8 mouse cellular contexts compared by ENCODE assay signal in the genomic region with DNA sequence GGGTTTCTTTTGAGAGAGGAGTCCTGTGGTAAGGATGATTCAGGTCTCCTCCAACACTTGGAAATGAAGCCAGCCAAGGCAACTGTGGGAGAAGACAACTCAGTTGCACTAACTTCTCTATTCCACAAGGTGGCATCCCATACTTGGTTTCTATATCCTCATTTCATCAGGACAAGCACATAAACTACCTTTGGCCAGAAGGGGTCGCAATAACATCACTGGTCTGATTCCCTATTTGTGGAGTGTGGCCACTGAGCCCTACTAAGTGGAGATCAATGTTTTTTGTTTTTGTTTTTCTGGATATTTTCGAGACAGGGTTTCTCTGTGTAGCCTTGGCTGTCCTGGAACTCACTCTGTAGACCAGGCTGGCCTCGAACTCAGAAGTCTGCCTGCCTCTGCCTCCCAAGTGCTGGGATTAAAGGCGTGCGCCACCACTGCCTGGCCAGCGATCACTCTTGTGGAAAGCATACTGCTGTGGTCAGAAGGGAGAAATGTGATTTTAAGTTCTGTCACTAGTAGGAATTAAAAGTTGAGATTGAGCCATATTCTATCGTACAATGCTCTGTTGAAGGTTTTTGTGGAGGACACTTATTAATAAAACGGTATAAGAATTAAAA.
A peak's percentile ranks its signal among the peaks of the same experiment; 100 is the strongest.
DNase-seq lines count a peak whose midpoint lies in the region; ATAC-seq and TF ChIP-seq lines count a peak whose summit lies in the region.
"Not testable (repeated sequence)": the region's sequence is repeated elsewhere in the genome, so short reads cannot be mapped to it uniquely, and the experiment has no call there.

No protein-coding gene starts in this region.

- not testable (repeated sequence) for H3K9me3 ChIP-seq in CH12.LX (replicated peaks; ENCODE audit: low read length); forebrain, embryonic 10.5 days; heart, embryonic 15.5 days (replicated peaks)

- in situ Hi-C loops in CH12.LX (cut with MboI; ENCODE audit: low pct_ligation_motif_present, low pct_unique_long_range_greater_than_20kb, low sequenced_read_pairs): not testable (repeated sequence)

- WGBS in forebrain, embryonic 10.5 days: 70% methylated on average over 8 of the region's 8 CpGs
- 59% methylated on average over 8 of the region's 8 CpGs for WGBS in heart, embryonic 15.5 days
- WGBS in liver, adult 2 months: 67% methylated on average over 8 of the region's 8 CpGs

- TF ChIP-seq CTCF in CH12.LX (conservative IDR thresholded peaks at IDR 0.05 in 1 of 2, IDR thresholded peaks at IDR 0.05 in 1 of 2; ENCODE audit: low read depth in 2 of 2, low read length in 2 of 2): peak; percentile 69 to 97
- TF ChIP-seq CTCF in liver, adult 2 months (IDR thresholded peaks at IDR 0.05; ENCODE audit: low read depth, low read length): peak; percentile 49

- peak; percentile 45; the same call in 1 of the 2 replicates for ATAC-seq in heart, embryonic 15.5 days (replicated peaks; ENCODE audit: insufficient number of reproducible peaks, insufficient read depth, low FRiP score, low read depth)

- H3K27ac ChIP-seq in CH12.LX (ENCODE audit: insufficient read depth, low read depth); forebrain, embryonic 10.5 days; heart, embryonic 15.5 days; liver, adult 2 months (replicated peaks; ENCODE audit: insufficient read depth, low read depth, low read length): not testable (repeated sequence)

- TF ChIP-seq RAD21 in CH12.LX (IDR thresholded peaks at IDR 0.05; ENCODE audit: low read depth, low read length): peak; percentile 54

- peak; percentile 98 for DNase-seq in CH12.LX (ENCODE audit: extremely low read depth)
- peak; percentile 35 for DNase-seq in c-Kit-positive CD71-negative TER-119-negative erythroid progenitor cells, embryonic 14.5 days (ENCODE audit: low read depth)
- DNase-seq in forebrain, embryonic 10.5 days (ENCODE audit: extremely low spot score, low spot score): peak; percentile 13
- DNase-seq in kidney, postnatal 14 days: peak; percentile 47
- peak; percentile 81 for DNase-seq in liver, adult 2 months (ENCODE audit: extremely low read depth, low read depth, low spot score)
- DNase-seq in naive thymus-derived CD4-positive, alpha-beta T cell, adult 2 months (ENCODE audit: low read depth): peak; percentile 47
- peak; percentile 65 for DNase-seq in thymus, postnatal 0 days (ENCODE audit: low spot score)

- H3K4me3 ChIP-seq in CH12.LX (replicated peaks in 1 of 3; ENCODE audit: low read depth in 2 of 3, low read length in 2 of 3, poor library complexity in 1 of 3); forebrain, embryonic 10.5 days; heart, embryonic 15.5 days; liver, adult 2 months (ENCODE audit: insufficient read depth, low read depth, low read length): not testable (repeated sequence)

- H3K4me1 ChIP-seq in CH12.LX (ENCODE audit: control insufficient read depth in 1 of 2, insufficient read depth in 2 of 2); forebrain, embryonic 10.5 days; heart, embryonic 15.5 days (replicated peaks); liver, adult 2 months (ENCODE audit: control insufficient read depth, insufficient read depth, low read length): not testable (repeated sequence)

- peak overlapping the region; percentile 85 for H3K4me2 ChIP-seq in CH12.LX (ENCODE audit: insufficient read depth, low read depth, poor library complexity, severe bottlenecking)
- H3K4me2 ChIP-seq in heart, embryonic 15.5 days: not testable (repeated sequence)

- TF ChIP-seq POLR2A in CH12.LX (IDR thresholded peaks at IDR 0.05; ENCODE audit: low read depth, low read length); liver, adult 2 months (IDR thresholded peaks at IDR 0.05; ENCODE audit: extremely low read depth, insufficient read depth, low read length): not testable (repeated sequence)

- not testable (repeated sequence) for H3K79me2 ChIP-seq in CH12.LX (replicated peaks; ENCODE audit: control insufficient read depth, extremely low read depth, insufficient read depth, poor library complexity, severe bottlenecking); liver, adult 2 months (ENCODE audit: control insufficient read depth, insufficient read depth, low read length)

- dilution Hi-C loops in CH12.LX (cut with MboI; ENCODE audit: extremely low pct_ligation_motif_present, extremely low pct_unique_long_range_greater_than_20kb, low sequenced_read_pairs): not testable (repeated sequence)

- H3K27me3 ChIP-seq in CH12.LX (replicated peaks); forebrain, embryonic 10.5 days (ENCODE audit: poor library complexity, severe bottlenecking); heart, embryonic 15.5 days; liver, adult 2 months (ENCODE audit: control insufficient read depth, insufficient read depth, low read length): not testable (repeated sequence)

- not testable (repeated sequence) for H3K9ac ChIP-seq in CH12.LX (ENCODE audit: insufficient read depth, low read depth); heart, embryonic 15.5 days; liver, adult 2 months (ENCODE audit: low read depth, low read length)

- H3K36me3 ChIP-seq in CH12.LX (replicated peaks in 1 of 2; ENCODE audit: control insufficient read depth in 1 of 2, insufficient read depth in 1 of 2, low read length in 1 of 2); forebrain, embryonic 10.5 days (replicated peaks); heart, embryonic 15.5 days; liver, adult 2 months (ENCODE audit: control insufficient read depth, insufficient read depth, low read length): not testable (repeated sequence)

- not testable (repeated sequence) for TF ChIP-seq EP300 in CH12.LX (IDR thresholded peaks at IDR 0.05; ENCODE audit: low read length)

TF ChIP-seq in CH12.LX, 34 proteins besides CTCF, POLR2A, EP300 and RAD21:
- TF ChIP-seq SMC3 (IDR thresholded peaks at IDR 0.05; ENCODE audit: low read depth, low read length) (peak; percentile 66), NELFE (IDR thresholded peaks at IDR 0.05; ENCODE audit: low read depth, low read length) (peak; percentile 70; the same call in 1 of the 2 replicates), ZC3H11A (IDR thresholded peaks at IDR 0.05; ENCODE audit: low read depth, low read length) (peak; percentile 42), IRF4 (IDR thresholded peaks at IDR 0.05; ENCODE audit: low read depth, low read length) (0 out of 2 replicates have a peak, but pooled peaks have one; percentile 42)

Comparison
In these comparisons a context has a peak if more than half of its experiments do, and no peak if none do; other contexts are left out.
1. DNase-seq: peak in every context shown above with its lines; median percentile 98 in CH12.LX; 81 in liver, adult 2 months; 65 in thymus, postnatal 0 days; 47 in kidney, postnatal 14 days; 47 in naive thymus-derived CD4-positive, alpha-beta T cell, adult 2 months; 35 in c-Kit-positive CD71-negative TER-119-negative erythroid progenitor cells, embryonic 14.5 days; 13 in forebrain, embryonic 10.5 days.